Mouse (Mus musculus) liver, adult 2 months (tissue): ENCODE data around the gene Gemin5. TPM values are rescaled to one million over a fixed set of nuclear protein-coding genes. Genes with fewer than 3 reads are reported as not detected.
A peak's percentile ranks its signal among the peaks of the same experiment; 100 is the strongest.

Experiments
- DNase-seq: peaks from one replicate; pipeline ENCODE4 v3.0.0-alpha.2; 2011; ENCODE audit warnings: low read depth, low spot score; ENCODE audit errors: extremely low read depth
- H3K27ac ChIP-seq: fragments of 200-500 bp; replicated peaks from 2 replicates; pipeline ENCODE4 v1.5.1; 2012; ENCODE audit warnings: low read depth, mild to moderate bottlenecking, control low read depth, inconsistent platforms, low read length; ENCODE audit not compliant: insufficient read depth
- H3K27me3 ChIP-seq: fragments of 200-500 bp; 2 replicates; pipeline ENCODE4 v1.6.1; 2012; ENCODE audit warnings: mild to moderate bottlenecking, moderate library complexity, low read length, inconsistent platforms; ENCODE audit not compliant: control insufficient read depth, insufficient read depth
- H3K36me3 ChIP-seq: fragments of 200-500 bp; 2 replicates; pipeline ENCODE4 v1.6.1; 2012; ENCODE audit warnings: low read length, inconsistent platforms; ENCODE audit not compliant: control insufficient read depth, insufficient read depth
- H3K4me1 ChIP-seq: fragments of 200-500 bp; 2 replicates; pipeline ENCODE4 v1.6.1; 2011; ENCODE audit warnings: low read length; ENCODE audit not compliant: control insufficient read depth, insufficient read depth
- H3K4me3 ChIP-seq: fragments of 200-500 bp; 2 replicates; pipeline ENCODE4 v1.5.1; 2011; ENCODE audit warnings: low read depth, mild to moderate bottlenecking, control low read depth, low read length, moderate library complexity; ENCODE audit not compliant: insufficient read depth
- H3K79me2 ChIP-seq: fragments of 200-500 bp; 2 replicates; pipeline ENCODE4 v1.6.1; 2012; ENCODE audit warnings: inconsistent platforms, mild to moderate bottlenecking, low read length, moderate library complexity; ENCODE audit not compliant: control insufficient read depth, insufficient read depth
- H3K9ac ChIP-seq: fragments of 200-500 bp; 2 replicates; pipeline ENCODE4 v1.6.1; 2012; ENCODE audit warnings: low read depth, mild to moderate bottlenecking, control low read depth, inconsistent platforms, low read length
- CTCF ChIP-seq: fragments of 200-500 bp; IDR thresholded peaks from 2 replicates; pipeline ENCODE4 v1.5.1; 2011; ENCODE audit warnings: low read depth, low read length, control low read depth
- POLR2A ChIP-seq: fragments of 200-500 bp; IDR thresholded peaks from 2 replicates; pipeline ENCODE4 v1.6.1; 2011; ENCODE audit warnings: low read length, control low read depth; ENCODE audit not compliant: insufficient read depth; ENCODE audit errors: extremely low read depth
- WGBS: fragments of 180-500 bp; shearing (Covaris S2); methylation state at CpG from one replicate; pipeline ENCODE4 v1.1.7; 2018; 5-methylcytosine and 5-hydroxymethylcytosine counted together
- polyA plus RNA-seq: library from polyadenylated mRNA; depleted of rRNA; stranded (reverse); fragments of >200 nt; gene quantifications from 2 replicates; pipeline ENCODE4 v1.2.3, GENCODE M21; 2012
- total RNA-seq: library from RNA; depleted of rRNA; stranded (reverse); fragments of >200 nt; gene quantifications from 2 replicates; pipeline ENCODE4 v1.2.3, GENCODE M21; 2014

The Gemin5 gene
- total and polyA plus RNA-seq, 2 experiments: 3.5 to 4.8 TPM

GRCm38 (mm10) chr11:58132026-58132425, 36.3 kb downstream of the Gemin5 start:
- H3K36me3 ChIP-seq: peaks cover 30% of the 10 kb centered on the region
- peaks cover 5% of the 10 kb centered on the region for H3K4me1 ChIP-seq
- H3K9ac ChIP-seq: no peak overlapping the region

DNA sequence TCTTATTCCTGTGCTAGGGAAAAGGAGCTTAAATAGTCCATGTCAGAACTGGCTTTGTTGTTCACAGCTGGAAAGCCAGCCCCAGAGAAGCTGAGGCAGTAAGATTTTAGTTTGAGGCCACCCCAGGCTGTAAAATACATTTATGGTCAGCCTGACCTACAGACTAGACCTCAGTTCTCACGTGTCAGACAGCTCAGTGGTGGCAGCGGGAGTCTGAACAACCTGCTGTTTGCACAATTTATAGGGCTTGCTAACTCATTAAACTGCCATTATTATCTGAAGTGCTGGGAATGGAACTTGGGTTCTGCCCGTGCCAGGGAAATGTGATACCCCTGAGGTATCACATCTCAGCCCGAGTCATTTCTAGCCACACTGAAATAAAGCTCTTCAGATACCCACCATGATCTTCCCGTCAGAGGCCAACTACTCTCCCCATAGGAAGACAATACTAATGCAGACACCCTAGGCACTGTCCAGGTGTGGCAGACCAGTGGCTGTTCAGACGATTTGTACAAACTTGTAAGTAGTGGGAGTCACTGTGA, 39.0 kb downstream of the Gemin5 start:
- H3K27ac ChIP-seq: no peak overlapping the region
- DNase-seq: no peak
- no peaks in the 10 kb centered on the region for H3K27me3 ChIP-seq
- WGBS: 91% methylated on average over 6 of the region's 6 CpGs
- peaks cover 7% of the 10 kb centered on the region for H3K4me1 ChIP-seq
- no peak overlapping the region for H3K9ac ChIP-seq
- no peak for TF ChIP-seq POLR2A
- no peak for TF ChIP-seq CTCF
- no peaks in the 10 kb centered on the region for H3K79me2 ChIP-seq
- no peak overlapping the region for H3K4me3 ChIP-seq
- H3K36me3 ChIP-seq: peaks cover 19% of the 10 kb centered on the region; the same call in 1 of the 2 replicates

More at GRCm38 (mm10) chr11:58132026-58132425, 36.3 kb downstream of the Gemin5 start:
- Histone ChIP-seq H3K27me3 (no peaks in the 10 kb centered on the region), H3K27ac (no peak overlapping the region), H3K4me3 (no peak overlapping the region), H3K79me2 (no peaks in the 10 kb centered on the region)
- TF ChIP-seq CTCF (no peak), POLR2A (no peak)
- DNase-seq: no peak
- 97% methylated on average over 3 of the region's 3 CpGs for WGBS

- peak; percentile 94 for DNase-seq
- Histone ChIP-seq H3K4me3 (no peak overlapping the region), H3K36me3 (peaks cover 16% of the 10 kb centered on the region; the same call in 1 of the 2 replicates), H3K4me1 (peaks cover 7% of the 10 kb centered on the region), H3K27ac (peak overlapping the region; percentile 82), H3K79me2 (no peaks in the 10 kb centered on the region), H3K9ac (no peak overlapping the region), H3K27me3 (no peaks in the 10 kb centered on the region)
- WGBS: 22% methylated on average over 2 of the region's 2 CpGs
- TF ChIP-seq CTCF (no peak), POLR2A (no peak)
These were observed 40.8 kb downstream of the Gemin5 start for GRCm38 (mm10) chr11:58127544-58127943.

DNA sequence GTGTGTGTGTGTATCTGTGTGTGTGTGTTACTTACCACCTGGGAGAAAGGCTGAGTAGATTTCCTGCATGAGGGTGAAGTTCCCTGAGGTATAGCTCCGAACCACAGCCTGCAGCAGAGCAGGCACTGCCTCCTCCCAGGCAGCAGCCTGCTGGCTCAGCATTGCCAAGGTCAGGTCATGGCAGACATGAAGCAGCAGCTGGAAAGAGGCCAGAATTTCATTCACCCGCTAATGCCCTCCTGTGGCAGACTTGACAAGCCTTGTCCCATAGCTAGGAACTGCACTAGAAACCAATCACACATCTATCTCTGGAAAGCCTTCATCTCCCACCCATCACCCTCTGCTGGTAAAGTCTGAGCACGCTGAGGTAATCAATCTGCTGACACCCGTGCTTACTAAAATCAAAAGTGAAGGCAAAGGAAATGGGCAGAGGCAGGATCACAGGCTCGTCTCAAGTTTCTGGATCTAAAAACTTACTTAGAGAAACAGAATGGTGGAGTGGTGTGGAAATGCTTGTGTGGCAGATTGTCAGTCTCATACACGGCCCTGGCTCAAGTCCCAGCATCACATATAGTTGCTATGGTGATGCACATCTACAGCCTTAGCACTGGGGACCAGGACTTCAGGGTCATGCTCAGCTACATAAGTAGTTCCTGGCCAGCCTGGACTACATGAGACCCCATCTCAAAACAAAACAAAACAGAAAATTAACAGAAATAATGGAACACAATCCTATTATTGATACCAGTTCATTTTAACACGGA, 41.8 kb downstream of the Gemin5 start:
- Histone ChIP-seq H3K4me3 (no peak overlapping the region), H3K79me2 (no peaks in the 10 kb centered on the region), H3K36me3 (peaks cover 13% of the 10 kb centered on the region; the same call in 1 of the 2 replicates), H3K4me1 (peaks cover 7% of the 10 kb centered on the region), H3K27me3 (no peaks in the 10 kb centered on the region), H3K9ac (no peak overlapping the region), H3K27ac (peak overlapping the region; percentile 22)
- TF ChIP-seq CTCF: peak; percentile 56
- TF ChIP-seq POLR2A: no peak
- DNase-seq: peak; percentile 90
- 28% methylated on average over 7 of the region's 7 CpGs for WGBS

- no peak overlapping the region for H3K9ac ChIP-seq
- no peak for DNase-seq
These were observed 43.3 kb downstream of the Gemin5 start for GRCm38 (mm10) chr11:58125021-58125420.

More at GRCm38 (mm10) chr11:58125021-58125420, 43.3 kb downstream of the Gemin5 start:
- Histone ChIP-seq H3K27me3 (no peaks in the 10 kb centered on the region), H3K4me1 (peaks cover 7% of the 10 kb centered on the region), H3K27ac (no peak overlapping the region), H3K4me3 (no peak overlapping the region), H3K79me2 (no peaks in the 10 kb centered on the region), H3K36me3 (peaks cover 23% of the 10 kb centered on the region; the same call in 1 of the 2 replicates)
- 85% methylated on average over 11 of the region's 11 CpGs for WGBS
- TF ChIP-seq CTCF: no peak
- TF ChIP-seq POLR2A: no peak
